Mouse (Mus musculus) myocyte (in vitro differentiated cells): ENCODE measurements around the gene Xxylt1.

Experiments used
- CEBPB ChIP-seq: IDR thresholded peaks from 2 replicates; pipeline ENCODE4 v1.6.1; 2011; ENCODE audit warnings: mild to moderate bottlenecking, moderate library complexity; ENCODE audit not compliant: poor library complexity, insufficient read depth, severe bottlenecking
- POLR2A ChIP-seq: IDR thresholded peaks from one replicate; pipeline ENCODE4 v1.6.1; 2011; ENCODE audit warnings: low read depth, mild to moderate bottlenecking, control low read depth, moderate library complexity; ENCODE audit not compliant: insufficient read length
- TCF12 ChIP-seq: IDR thresholded peaks from one replicate; pipeline ENCODE4 v1.6.1; 2011; ENCODE audit warnings: mild to moderate bottlenecking, control low read depth; ENCODE audit not compliant: poor library complexity, insufficient read depth, severe bottlenecking
- USF1 ChIP-seq: IDR thresholded peaks from one replicate; pipeline ENCODE4 v1.6.1; 2011; ENCODE audit warnings: low read depth, mild to moderate bottlenecking, control low read depth, moderate library complexity

DNA sequence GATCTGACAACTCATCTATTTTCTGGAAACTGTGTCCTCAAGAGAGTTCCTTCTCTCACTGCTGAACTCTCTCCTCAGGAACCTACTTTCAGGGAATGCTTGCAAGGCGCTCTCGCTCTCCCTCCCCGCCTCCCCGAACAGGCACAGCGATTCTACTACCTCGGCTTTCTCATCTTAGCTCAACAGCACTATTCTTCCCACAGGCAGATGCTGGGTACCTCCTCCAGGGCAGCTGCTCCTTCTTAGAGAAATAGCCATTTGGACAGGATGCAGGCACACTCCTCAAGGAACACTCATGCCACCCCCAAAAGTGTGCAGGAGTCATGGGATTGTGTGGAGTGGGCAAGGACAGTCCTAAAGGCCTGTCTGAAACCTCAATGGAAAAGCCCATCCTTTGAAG lies 97.5 kb downstream of the Xxylt1 start:
- TF ChIP-seq POLR2A (no peak), CEBPB (no peak), TCF12 (no peak), USF1 (no peak)
